Mouse (Mus musculus) T-helper 1 cell (primary cell): ENCODE measurements at regions not wholly inside any gene's neighbourhood (a gene's known extent, or its start where the extent isn't known, plus 50 kb on each side); places are given as distances from the start of the nearest gene placed in this dataset.

ENCODE experiments used
- in situ Hi-C: fragments of 300-600 bp; cut with MboI, MseI; formaldehyde crosslinking; loops from one replicate; pipeline ENCODE4 v1.15.1; 2025; ENCODE audit warnings: high pct_unique_total_duplicates

DNA sequence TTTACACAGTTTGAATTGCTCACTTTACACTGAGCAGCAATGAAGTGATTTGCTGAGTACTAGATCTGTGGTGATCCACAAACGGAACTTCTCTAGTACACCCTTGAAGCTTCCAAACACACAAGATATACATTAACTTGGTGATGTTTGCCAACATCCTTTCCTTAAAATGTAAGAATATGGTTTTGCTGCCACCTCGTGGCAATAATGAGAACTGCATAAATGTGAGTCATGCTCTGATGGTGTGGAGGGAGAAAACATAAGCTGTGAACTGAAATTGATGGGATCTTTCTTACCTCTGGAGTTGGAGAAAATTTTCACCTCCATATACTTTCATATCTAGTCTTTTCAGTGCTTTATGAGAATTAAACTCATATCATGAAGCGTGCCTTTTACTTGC lies 51.6 kb downstream of the Bex3 start:
- in situ Hi-C loops: loop anchor here (25.0 kb wide), 1 partner anchor 734 kb away; the partner anchor contains the start of gene Nxf7

DNA sequence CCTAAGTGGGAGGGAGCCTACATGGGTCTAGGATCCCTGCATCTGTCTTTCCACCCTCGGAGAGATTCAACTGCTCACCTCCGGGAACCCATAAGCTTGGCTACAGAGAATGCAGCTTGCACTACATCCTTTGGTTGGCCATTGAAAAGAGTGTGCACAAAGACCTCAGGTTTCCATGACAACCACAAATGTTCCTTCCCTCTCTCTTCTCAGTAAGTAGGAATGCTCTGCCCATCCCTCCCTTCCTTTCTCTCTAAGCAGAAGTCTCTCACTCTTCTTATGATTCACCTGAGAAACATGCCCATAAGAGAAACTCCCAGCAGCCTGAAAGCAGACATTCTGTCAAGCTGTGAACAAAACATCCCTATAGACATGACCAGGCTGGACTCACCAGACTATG lies 95.8 kb downstream of the Bex3 start:
- in situ Hi-C loops: loop anchor here (5.0 kb wide), 1 partner anchor 41 kb away; no protein-coding TSS in a partner anchor
